Mouse (Mus musculus) hindbrain, postnatal 0 days (tissue): ENCODE results near the gene Zfp691. TPM values are rescaled to one million over a fixed set of nuclear protein-coding genes. Genes with fewer than 3 reads are reported as not detected.

ENCODE experiments used
- ATAC-seq: fragments of 200-750 bp; cut with Nextera tagmentation; 2 replicates; pipeline ENCODE4 v1.8.0; 2017; ENCODE audit warnings: mild to moderate bottlenecking, moderate TSS enrichment, moderate library complexity
- DNase-seq: peaks from one replicate; pipeline ENCODE4 v3.0.0-alpha.2; 2015; ENCODE audit warnings: low spot score
- H3K27ac ChIP-seq: fragments of 300-500 bp; sonication (generic); 2 replicates; pipeline ENCODE4 v1.5.1; 2014; ENCODE audit warnings: mild to moderate bottlenecking
- H3K27me3 ChIP-seq: fragments of 300-500 bp; sonication (generic); 2 replicates; pipeline ENCODE4 v1.6.1; 2014; ENCODE audit warnings: low read length, mixed read lengths; ENCODE audit not compliant: insufficient read depth
- H3K36me3 ChIP-seq: fragments of 300-500 bp; sonication (generic); 2 replicates; pipeline ENCODE4 v1.6.1; 2014; ENCODE audit warnings: low read length, mixed read lengths; ENCODE audit not compliant: insufficient read depth
- H3K4me1 ChIP-seq: fragments of 300-500 bp; sonication (generic); 2 replicates; pipeline ENCODE4 v1.6.1; 2014; ENCODE audit warnings: antibody characterized with exemption, low read length, mixed read lengths; ENCODE audit not compliant: insufficient read depth
- H3K4me2 ChIP-seq: fragments of 300-500 bp; sonication (generic); 2 replicates; pipeline ENCODE4 v1.6.1; 2014; ENCODE audit warnings: low read depth, mild to moderate bottlenecking, low read length, moderate library complexity, mixed read lengths
- H3K4me3 ChIP-seq: fragments of 300-500 bp; sonication (generic); 2 replicates; pipeline ENCODE4 v1.5.1; 2014; ENCODE audit warnings: low read length
- H3K9ac ChIP-seq: fragments of 300-500 bp; sonication (generic); replicated peaks from 2 replicates; pipeline ENCODE4 v1.6.1; 2014; ENCODE audit warnings: mild to moderate bottlenecking, low read length, moderate library complexity, mixed read lengths
- H3K9me3 ChIP-seq: fragments of 300-500 bp; sonication (generic); 2 replicates; pipeline ENCODE4 v1.6.1; 2016; ENCODE audit warnings: low read length, mixed read lengths
- CTCF ChIP-seq: IDR thresholded peaks from 2 replicates; pipeline ENCODE4 v1.5.1; 2016; ENCODE audit warnings: antibody characterized with exemption, control low read depth, low read depth
- WGBS: fragments of 180-500 bp; shearing (Covaris S2); extraction: QIAGEN DNeasy Blood & Tissue Kit; methylation state at CpG from one replicate; pipeline ENCODE4 v1.1.7; 2014; 5-methylcytosine and 5-hydroxymethylcytosine counted together
- polyA plus RNA-seq: library from polyadenylated mRNA; unstranded; fragments of >200 nt; fragmentation: Nextera tagmentation; extraction: Ambion mirVana; gene quantifications from 2 replicates; pipeline ENCODE4 v1.2.1, GENCODE M21; 2015
- total RNA-seq: library from RNA; depleted of rRNA; stranded (reverse); fragments of >200 nt; gene quantifications from 2 replicates; pipeline ENCODE4 v1.2.3, GENCODE M21; 2014

Gene Zfp691
- total and polyA plus RNA-seq, 2 experiments from 2014 or later = 3.6 to 198 TPM

- H3K27me3 ChIP-seq = no peaks in the 10 kb centered on the region
- DNase-seq = no peak
- no peak for ATAC-seq
- peaks cover 2% of the 10 kb centered on the region; the same call in 1 of the 2 replicates for H3K36me3 ChIP-seq
- no peaks in the 10 kb centered on the region for H3K9me3 ChIP-seq
- peak overlapping the region; percentile 86 for H3K27ac ChIP-seq
- 4% methylated on average over 16 of the region's 18 CpGs for WGBS
- no peaks in the 10 kb centered on the region; the same call in 1 of the 2 replicates for H3K4me1 ChIP-seq
- peak overlapping the region; percentile 57 for H3K4me2 ChIP-seq
- no peak for TF ChIP-seq CTCF
- peak overlapping the region; percentile 83 for H3K4me3 ChIP-seq
- peak overlapping the region; percentile 85 for H3K9ac ChIP-seq
These were observed 21.8 kb upstream of the Zfp691 start for GRCm38 (mm10) chr4:119195582-119196320.

- WGBS = under 1% methylated on average over 34 of the region's 47 CpGs
- H3K4me1 ChIP-seq = no peaks in the 10 kb centered on the region; the same call in 1 of the 2 replicates
- no peak for TF ChIP-seq CTCF
- peak within 1 kb of the TSS; percentile 86 for H3K27ac ChIP-seq
- DNase-seq (peak; percentile 95), ATAC-seq (peak; percentile 94)
- H3K9ac ChIP-seq = peak within 1 kb of the TSS; percentile 85
- H3K27me3 ChIP-seq = no peaks in the 10 kb centered on the region
- H3K4me3 ChIP-seq = peak within 1 kb of the TSS; percentile 83
- peak within 1 kb of the TSS; percentile 57 for H3K4me2 ChIP-seq
- H3K9me3 ChIP-seq = no peaks in the 10 kb centered on the region
- no peaks in the 10 kb centered on the region for H3K36me3 ChIP-seq
These were observed 21.1 kb upstream of the Zfp691 start, which contains the start of gene Svbp for GRCm38 (mm10) chr4:119194909-119195581. Gene Svbp (plus strand): TSS chr4:119195306.

GRCm38 (mm10) chr4:119192757-119193156, 18.8 kb upstream of the Zfp691 start:
- no peak for ATAC-seq
- whole genome bisulfite sequencing = 91% methylated on average over 4 of the region's 4 CpGs
- no peak for DNase-seq
- Histone ChIP-seq H3K4me3 (no peak overlapping the region), H3K4me1 (no peaks in the 10 kb centered on the region), H3K4me2 (no peak overlapping the region), H3K27ac (no peak overlapping the region), H3K36me3 (no peaks in the 10 kb centered on the region), H3K9me3 (no peaks in the 10 kb centered on the region), H3K9ac (no peak overlapping the region), H3K27me3 (no peaks in the 10 kb centered on the region)
- no peak for TF ChIP-seq CTCF

GRCm38 (mm10) chr4:119191273-119191672, 17.3 kb upstream of the Zfp691 start:
- no peak for DNase-seq
- H3K36me3 ChIP-seq = no peaks in the 10 kb centered on the region
- H3K27ac ChIP-seq = no peak overlapping the region
- H3K27me3 ChIP-seq = no peaks in the 10 kb centered on the region
- 70% methylated on average over 3 of the region's 3 CpGs for WGBS
- no peaks in the 10 kb centered on the region for H3K4me1 ChIP-seq
- H3K4me3 ChIP-seq = no peak overlapping the region
- no peak overlapping the region for H3K4me2 ChIP-seq
- no peak for ATAC-seq
- no peak overlapping the region for H3K9ac ChIP-seq
- no peak for TF ChIP-seq CTCF
- H3K9me3 ChIP-seq = no peaks in the 10 kb centered on the region

GRCm38 (mm10) chr4:119190618-119191017, 16.6 kb upstream of the Zfp691 start:
- ATAC-seq (no peak), DNase-seq (no peak)
- no peak overlapping the region for H3K27ac ChIP-seq
- no peaks in the 10 kb centered on the region for H3K36me3 ChIP-seq
- no peak overlapping the region for H3K4me3 ChIP-seq
- no peak for TF ChIP-seq CTCF
- H3K27me3 ChIP-seq = no peaks in the 10 kb centered on the region
- 90% methylated on average over 8 of the region's 8 CpGs for WGBS
- no peak overlapping the region for H3K4me2 ChIP-seq
- no peaks in the 10 kb centered on the region for H3K9me3 ChIP-seq
- H3K4me1 ChIP-seq = no peaks in the 10 kb centered on the region
- no peak overlapping the region for H3K9ac ChIP-seq

GRCm38 (mm10) chr4:119189864-119190263, 15.9 kb upstream of the Zfp691 start, which contains the start of gene Ermap:
Gene Ermap (minus strand): TSS chr4:119190011.
- Histone ChIP-seq H3K4me2 (no peak within 1 kb of the TSS), H3K4me3 (no peak within 1 kb of the TSS), H3K9me3 (no peaks in the 10 kb centered on the region), H3K4me1 (no peaks in the 10 kb centered on the region), H3K36me3 (no peaks in the 10 kb centered on the region), H3K9ac (no peak within 1 kb of the TSS), H3K27me3 (no peaks in the 10 kb centered on the region), H3K27ac (no peak within 1 kb of the TSS)
- DNase-seq (no peak), ATAC-seq (no peak)
- no peak for TF ChIP-seq CTCF
- WGBS = 43% methylated on average over 6 of the region's 6 CpGs
